Mouse (Mus musculus): Measurements from ENCODE around the gene Tdp2.

- TF ChIP-seq CTCF (IDR thresholded peaks at IDR 0.05; ENCODE audit: control insufficient read depth, insufficient read depth, low read length) (no peak), POLR2A (IDR thresholded peaks at IDR 0.05; ENCODE audit: borderline replicate concordance, control insufficient read depth, low read depth, low read length) (no peak)
Measured at GRCm38 (mm10) chr13:24867789-24868188, 36.3 kb downstream of the Tdp2 start.
